Mouse (Mus musculus): Measurements from ENCODE around the gene Prtg. TPM values are rescaled to one million over a fixed set of nuclear protein-coding genes. Genes with fewer than 3 reads are reported as not detected.

Gene Prtg
- 2.7 and 3.2 TPM in 2 replicates for polyA plus RNA-seq (2014; fragmentation: Nextera tagmentation; extraction: Ambion mirVana)

GRCm38 (mm10) chr9:72806731-72807419, at the start of gene Prtg:
Prtg (plus strand) TSS chr9:72806874.
- Histone ChIP-seq H3K4me1 (ENCODE audit: control insufficient read depth, insufficient read depth, low read length) (peaks cover 7% of the 10 kb centered on the region), H3K4me3 (ENCODE audit: low read depth, low read length) (peak within 1 kb of the TSS; percentile 85), H3K27ac (replicated peaks; ENCODE audit: low read depth, low read length) (peak within 1 kb of the TSS; percentile 89), H3K36me3 (ENCODE audit: control insufficient read depth, insufficient read depth, low read length) (no peaks in the 10 kb centered on the region), H3K9me3 (ENCODE audit: control insufficient read depth, low read length) (no peaks in the 10 kb centered on the region), H3K9ac (ENCODE audit: low read length) (peak within 1 kb of the TSS; percentile 75), H3K4me2 (ENCODE audit: low read depth, severe bottlenecking) (peak within 1 kb of the TSS; percentile 88), H3K27me3 (ENCODE audit: control insufficient read depth, insufficient read depth, low read length) (no peaks in the 10 kb centered on the region)
- ATAC-seq (ENCODE audit: insufficient number of reproducible peaks, low FRiP score, low TSS enrichment, low read depth) (peak; percentile 76), DNase-seq (ENCODE audit: low spot score) (peak; percentile 81)
- under 1% methylated on average over 37 of the region's 57 CpGs for WGBS

- WGBS, result 88% methylated on average over 5 of the region's 5 CpGs
- peaks cover 19% of the 10 kb centered on the region for H3K4me1 ChIP-seq (ENCODE audit: control insufficient read depth, insufficient read depth, low read length)
- H3K9ac ChIP-seq (ENCODE audit: low read length), result no peak overlapping the region
- H3K9me3 ChIP-seq (ENCODE audit: control insufficient read depth, low read length), result no peaks in the 10 kb centered on the region
- DNase-seq (ENCODE audit: low spot score) (no peak), ATAC-seq (ENCODE audit: insufficient number of reproducible peaks, low FRiP score, low TSS enrichment, low read depth) (no peak)
- no peaks in the 10 kb centered on the region for H3K36me3 ChIP-seq (ENCODE audit: control insufficient read depth, insufficient read depth, low read length)
- H3K27ac ChIP-seq (replicated peaks; ENCODE audit: low read depth, low read length), result no peak overlapping the region
- H3K4me3 ChIP-seq (ENCODE audit: low read depth, low read length), result no peak overlapping the region
- no peak overlapping the region for H3K4me2 ChIP-seq (ENCODE audit: low read depth, severe bottlenecking)
- H3K27me3 ChIP-seq (ENCODE audit: control insufficient read depth, insufficient read depth, low read length), result no peaks in the 10 kb centered on the region
Measured at GRCm38 (mm10) chr9:72757143-72757542, 49.5 kb upstream of the Prtg start.

DNA sequence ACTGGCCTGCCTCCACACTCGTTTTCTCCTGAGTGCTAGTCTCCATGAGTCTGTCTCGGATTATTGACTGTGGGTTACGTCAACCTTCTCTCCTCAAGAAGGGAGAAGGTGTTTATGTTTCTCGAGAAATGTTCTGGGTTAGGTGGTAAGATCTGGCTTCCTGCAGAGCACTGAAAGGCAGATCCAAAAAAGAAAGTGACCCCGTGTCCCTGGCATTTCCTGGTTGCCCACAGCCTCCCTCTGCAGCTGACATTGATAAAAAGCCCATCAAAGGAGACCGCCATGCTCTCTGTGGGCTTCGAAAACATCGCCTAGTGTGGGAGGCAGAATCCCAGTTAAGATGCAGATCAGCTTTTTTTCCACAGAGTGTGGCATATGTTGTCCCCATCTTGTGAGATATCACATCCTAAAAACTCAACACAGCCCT, 48.0 kb upstream of the Prtg start:
- H3K27me3 ChIP-seq (ENCODE audit: control insufficient read depth, insufficient read depth, low read length), result no peaks in the 10 kb centered on the region
- H3K36me3 ChIP-seq (ENCODE audit: control insufficient read depth, insufficient read depth, low read length), result no peaks in the 10 kb centered on the region
- no peak overlapping the region for H3K9ac ChIP-seq (ENCODE audit: low read length)
- no peak overlapping the region; the same call in 1 of the 2 replicates for H3K4me2 ChIP-seq (ENCODE audit: low read depth, severe bottlenecking)
- peak; percentile 62 for DNase-seq (ENCODE audit: low spot score)
- no peak overlapping the region for H3K27ac ChIP-seq (replicated peaks; ENCODE audit: low read depth, low read length)
- 10% methylated on average over 8 of the region's 8 CpGs for WGBS
- no peak overlapping the region for H3K4me3 ChIP-seq (ENCODE audit: low read depth, low read length)
- peak; percentile 25; the same call in 1 of the 2 replicates for ATAC-seq (ENCODE audit: insufficient number of reproducible peaks, low FRiP score, low TSS enrichment, low read depth)
- no peaks in the 10 kb centered on the region for H3K9me3 ChIP-seq (ENCODE audit: control insufficient read depth, low read length)
- H3K4me1 ChIP-seq (ENCODE audit: control insufficient read depth, insufficient read depth, low read length), result peaks cover 23% of the 10 kb centered on the region

DNA sequence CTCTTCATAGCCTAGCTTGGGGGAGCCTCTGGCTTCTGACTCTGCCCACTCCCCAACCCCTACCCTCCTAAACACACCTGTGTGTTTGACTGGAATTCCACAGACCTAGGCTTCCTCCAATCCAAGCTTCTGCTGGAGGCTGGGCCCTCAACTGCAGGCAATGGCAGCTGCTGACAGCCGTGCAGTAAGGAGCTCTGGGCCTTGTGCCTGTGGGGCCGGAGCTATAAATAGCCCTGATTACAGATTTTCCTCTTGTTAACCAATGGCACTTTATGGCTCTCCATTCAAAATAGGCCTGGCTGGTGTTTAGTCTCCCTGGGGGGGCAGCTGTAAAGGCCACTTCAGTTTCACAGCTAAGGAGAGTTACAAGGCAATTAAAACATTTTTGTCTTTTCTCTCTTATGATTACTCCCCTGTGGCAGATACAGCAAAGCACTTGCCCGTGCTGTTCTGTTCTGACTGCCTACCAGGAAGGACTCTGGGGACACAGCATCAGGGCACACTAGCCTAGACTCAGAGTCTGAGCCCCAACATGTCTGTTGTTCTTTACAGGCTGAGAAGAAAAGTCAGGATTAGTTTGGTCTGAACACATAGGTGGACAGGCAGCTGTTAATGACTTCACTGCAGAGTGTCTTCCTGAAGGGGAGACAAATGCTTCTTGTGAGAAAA, 43.5 kb upstream of the Prtg start:
- peak; percentile 60 for ATAC-seq (ENCODE audit: insufficient number of reproducible peaks, low FRiP score, low TSS enrichment, low read depth)

GRCm38 (mm10) chr9:72766789-72767349, 39.8 kb upstream of the Prtg start:
- Histone ChIP-seq H3K36me3 (ENCODE audit: control insufficient read depth, insufficient read depth, low read length) (no peaks in the 10 kb centered on the region), H3K27me3 (ENCODE audit: control insufficient read depth, insufficient read depth, low read length) (no peaks in the 10 kb centered on the region), H3K27ac (replicated peaks; ENCODE audit: low read depth, low read length) (no peak overlapping the region; the same call in 1 of the 2 replicates), H3K4me1 (ENCODE audit: control insufficient read depth, insufficient read depth, low read length) (peaks cover 8% of the 10 kb centered on the region; the same call in 1 of the 2 replicates), H3K4me2 (ENCODE audit: low read depth, severe bottlenecking) (peak overlapping the region; percentile 43), H3K9me3 (ENCODE audit: control insufficient read depth, low read length) (no peaks in the 10 kb centered on the region), H3K9ac (ENCODE audit: low read length) (peak overlapping the region; percentile 46), H3K4me3 (ENCODE audit: low read depth, low read length) (peak overlapping the region; percentile 15)
- DNase-seq (ENCODE audit: low spot score) (peak; percentile 97), ATAC-seq (ENCODE audit: insufficient number of reproducible peaks, low FRiP score, low TSS enrichment, low read depth) (peak; percentile 20; the same call in 1 of the 2 replicates)
- WGBS, result under 1% methylated on average over 17 of the region's 17 CpGs

More for the DNA sequence above, 43.5 kb upstream of the Prtg start:
- H3K36me3 ChIP-seq (ENCODE audit: control insufficient read depth, insufficient read depth, low read length), result no peaks in the 10 kb centered on the region
- H3K9ac ChIP-seq (ENCODE audit: low read length), result no peak overlapping the region
- no peaks in the 10 kb centered on the region for H3K9me3 ChIP-seq (ENCODE audit: control insufficient read depth, low read length)
- H3K4me1 ChIP-seq (ENCODE audit: control insufficient read depth, insufficient read depth, low read length), result peaks cover 16% of the 10 kb centered on the region
- H3K4me2 ChIP-seq (ENCODE audit: low read depth, severe bottlenecking), result no peak overlapping the region
- H3K27ac ChIP-seq (replicated peaks; ENCODE audit: low read depth, low read length), result no peak overlapping the region
- no peaks in the 10 kb centered on the region for H3K27me3 ChIP-seq (ENCODE audit: control insufficient read depth, insufficient read depth, low read length)
- H3K4me3 ChIP-seq (ENCODE audit: low read depth, low read length), result no peak overlapping the region
- 4% methylated on average over 3 of the region's 3 CpGs for WGBS
- DNase-seq (ENCODE audit: low spot score), result peak; percentile 73

- Histone ChIP-seq H3K4me1 (ENCODE audit: control insufficient read depth, insufficient read depth, low read length) (0 out of 2 replicates have a peak, but pooled peaks cover 3% of the 10 kb centered on the region), H3K4me2 (ENCODE audit: low read depth, severe bottlenecking) (no peak overlapping the region), H3K27me3 (ENCODE audit: control insufficient read depth, insufficient read depth, low read length) (no peaks in the 10 kb centered on the region), H3K27ac (replicated peaks; ENCODE audit: low read depth, low read length) (no peak overlapping the region), H3K4me3 (ENCODE audit: low read depth, low read length) (no peak overlapping the region), H3K9ac (ENCODE audit: low read length) (no peak overlapping the region), H3K36me3 (ENCODE audit: control insufficient read depth, insufficient read depth, low read length) (no peaks in the 10 kb centered on the region), H3K9me3 (ENCODE audit: control insufficient read depth, low read length) (no peaks in the 10 kb centered on the region)
- DNase-seq (ENCODE audit: low spot score), result no peak
- ATAC-seq (ENCODE audit: insufficient number of reproducible peaks, low FRiP score, low TSS enrichment, low read depth), result no peak
- WGBS, result 87% methylated on average over 4 of the region's 4 CpGs
Measured at GRCm38 (mm10) chr9:72775022-72775421, 31.7 kb upstream of the Prtg start.

GRCm38 (mm10) chr9:72779004-72779403, 27.7 kb upstream of the Prtg start:
- Histone ChIP-seq H3K4me1 (ENCODE audit: control insufficient read depth, insufficient read depth, low read length) (peaks cover 17% of the 10 kb centered on the region), H3K36me3 (ENCODE audit: control insufficient read depth, insufficient read depth, low read length) (no peaks in the 10 kb centered on the region), H3K9me3 (ENCODE audit: control insufficient read depth, low read length) (no peaks in the 10 kb centered on the region), H3K9ac (ENCODE audit: low read length) (no peak overlapping the region), H3K4me2 (ENCODE audit: low read depth, severe bottlenecking) (no peak overlapping the region), H3K27me3 (ENCODE audit: control insufficient read depth, insufficient read depth, low read length) (peaks cover 5% of the 10 kb centered on the region; the same call in 1 of the 2 replicates), H3K27ac (replicated peaks; ENCODE audit: low read depth, low read length) (no peak overlapping the region), H3K4me3 (ENCODE audit: low read depth, low read length) (no peak overlapping the region)
- ATAC-seq (ENCODE audit: insufficient number of reproducible peaks, low FRiP score, low TSS enrichment, low read depth), result no peak
- 40% methylated on average over 11 of the region's 11 CpGs for WGBS
- DNase-seq (ENCODE audit: low spot score), result no peak

DNA sequence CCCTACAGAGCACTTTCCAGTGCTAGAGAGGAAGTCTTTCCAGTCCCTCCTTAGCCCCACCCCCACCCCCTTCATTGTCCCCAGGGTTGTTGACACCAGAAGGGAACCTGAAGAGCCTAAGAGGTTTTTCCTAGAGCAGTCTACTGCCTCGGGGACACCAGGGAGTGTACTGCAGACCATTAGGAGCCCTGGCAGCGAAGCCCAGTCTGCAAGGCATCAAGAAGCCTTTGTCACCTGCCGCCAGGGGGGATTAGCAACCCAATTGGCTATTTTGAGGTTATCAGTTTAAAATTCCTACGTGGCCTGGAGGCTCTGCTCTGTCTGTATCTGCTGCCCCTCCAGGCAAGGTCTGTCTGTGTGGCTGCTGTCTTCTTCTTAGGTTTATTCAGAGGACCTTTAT, 26.9 kb upstream of the Prtg start:
- Histone ChIP-seq H3K27me3 (ENCODE audit: control insufficient read depth, insufficient read depth, low read length) (peaks cover 5% of the 10 kb centered on the region; the same call in 1 of the 2 replicates), H3K9me3 (ENCODE audit: control insufficient read depth, low read length) (no peaks in the 10 kb centered on the region), H3K36me3 (ENCODE audit: control insufficient read depth, insufficient read depth, low read length) (no peaks in the 10 kb centered on the region), H3K4me1 (ENCODE audit: control insufficient read depth, insufficient read depth, low read length) (peaks cover 17% of the 10 kb centered on the region), H3K9ac (ENCODE audit: low read length) (no peak overlapping the region), H3K4me3 (ENCODE audit: low read depth, low read length) (no peak overlapping the region), H3K4me2 (ENCODE audit: low read depth, severe bottlenecking) (no peak overlapping the region), H3K27ac (replicated peaks; ENCODE audit: low read depth, low read length) (no peak overlapping the region)
- 5% methylated on average over 4 of the region's 4 CpGs for WGBS
- ATAC-seq (ENCODE audit: insufficient number of reproducible peaks, low FRiP score, low TSS enrichment, low read depth) (no peak), DNase-seq (ENCODE audit: low spot score) (no peak)

Measured in limb, embryonic 11.5 days (tissue).